Mouse (Mus musculus) CH12.LX (cell line): Measurements from ENCODE around the gene Cwc22. TPM values are rescaled to one million over a fixed set of nuclear protein-coding genes. Genes with fewer than 3 reads are reported as not detected.

Experiments
- DNase-seq: peaks from one replicate; pipeline ENCODE4 v3.0.0-alpha.2; 2013; ENCODE audit errors: extremely low read depth
- H3K27ac ChIP-seq: 2 replicates; pipeline ENCODE4 v1.5.1; 2012; ENCODE audit warnings: low read depth, mild to moderate bottlenecking, control low read depth, moderate library complexity; ENCODE audit not compliant: insufficient read depth
- H3K27me3 ChIP-seq: replicated peaks from 2 replicates; pipeline ENCODE3; 2012; ENCODE audit warnings: inconsistent platforms
- H3K36me3 ChIP-seq, 2 experiments: replicated peaks in 1 of 2; 2 replicates each; pipeline versions ENCODE3 to v1.6.1; 2012; ENCODE audit warnings: inconsistent platforms in 1 of 2, low read length in 1 of 2, mild to moderate bottlenecking in 1 of 2, mixed read lengths in 1 of 2, moderate library complexity in 1 of 2; ENCODE audit not compliant: control insufficient read depth in 1 of 2, insufficient read depth in 1 of 2
- H3K4me1 ChIP-seq, 2 experiments: 2 replicates each; pipeline ENCODE4 v1.6.1; 2012; ENCODE audit warnings: inconsistent platforms in 1 of 2, moderate library complexity in 1 of 2; ENCODE audit not compliant: insufficient read depth in 2 of 2, control insufficient read depth in 1 of 2
- H3K4me2 ChIP-seq: 2 replicates; pipeline ENCODE4 v1.6.1; 2012; ENCODE audit warnings: low read depth, mild to moderate bottlenecking, control low read depth; ENCODE audit not compliant: poor library complexity, insufficient read depth, severe bottlenecking
- H3K4me3 ChIP-seq, 3 experiments: fragments of 150-350 bp in 1 of 3; sonication (generic) in 1 of 3; replicated peaks in 1 of 3; 2 replicates each; pipeline versions ENCODE3 to v1.5.1; 2011 to 2012; ENCODE audit warnings: low read depth in 2 of 3, low read length in 2 of 3, mild to moderate bottlenecking in 2 of 3, moderate library complexity in 2 of 3, control low read depth in 1 of 3, improper control_type of control experiment in 1 of 3, inconsistent platforms in 1 of 3, mixed read lengths in 1 of 3; ENCODE audit not compliant: poor library complexity in 1 of 3
- H3K79me2 ChIP-seq: replicated peaks from 2 replicates; pipeline ENCODE4 v1.6.1; 2012; ENCODE audit warnings: mild to moderate bottlenecking, moderate library complexity; ENCODE audit not compliant: control insufficient read depth, poor library complexity, insufficient read depth, severe bottlenecking; ENCODE audit errors: extremely low read depth
- H3K9ac ChIP-seq: 2 replicates; pipeline ENCODE4 v1.6.1; 2012; ENCODE audit warnings: low read depth, mild to moderate bottlenecking, control low read depth, moderate library complexity; ENCODE audit not compliant: insufficient read depth
- H3K9me3 ChIP-seq: replicated peaks from 2 replicates; pipeline ENCODE3; 2012; ENCODE audit warnings: low read length, inconsistent platforms, mixed read lengths
- BHLHE40 ChIP-seq: IDR thresholded peaks from 2 replicates; pipeline ENCODE4 v1.6.1; 2011; ENCODE audit warnings: mild to moderate bottlenecking, low read depth, low read length, improper control_type of control experiment
- CHD1 ChIP-seq: IDR thresholded peaks from 2 replicates; pipeline ENCODE4 v1.6.1; 2012; ENCODE audit warnings: low read depth, low read length, improper control_type of control experiment, inconsistent platforms
- CHD2 ChIP-seq: IDR thresholded peaks from 2 replicates; pipeline ENCODE4 v1.6.1; 2011; ENCODE audit warnings: low read length, improper control_type of control experiment
- E2F4 ChIP-seq: IDR thresholded peaks from 2 replicates; pipeline ENCODE4 v1.6.1; 2011; ENCODE audit warnings: low read depth, low read length, improper control_type of control experiment; ENCODE audit not compliant: insufficient replicate concordance
- ELF1 ChIP-seq: IDR thresholded peaks from 2 replicates; pipeline ENCODE4 v1.6.1; 2014; ENCODE audit warnings: low read depth, mild to moderate bottlenecking, inconsistent platforms, low read length, improper control_type of control experiment
- ETS1 ChIP-seq: conservative IDR thresholded peaks from 2 replicates; pipeline ENCODE4 v1.6.1; 2012; ENCODE audit warnings: low read depth, mild to moderate bottlenecking, inconsistent platforms, low read length, improper control_type of control experiment, moderate library complexity
- IRF4 ChIP-seq: IDR thresholded peaks from 2 replicates; pipeline ENCODE4 v1.6.1; 2014; ENCODE audit warnings: low read depth, mild to moderate bottlenecking, inconsistent platforms, low read length, improper control_type of control experiment
- JUN ChIP-seq: IDR thresholded peaks from 2 replicates; pipeline ENCODE4 v1.6.1; 2011; ENCODE audit warnings: low read depth, mild to moderate bottlenecking, low read length, improper control_type of control experiment, moderate library complexity; ENCODE audit not compliant: insufficient read depth
- KAT2A ChIP-seq: IDR thresholded peaks from 2 replicates; pipeline ENCODE4 v1.6.1; 2012; ENCODE audit warnings: low read length, improper control_type of control experiment, inconsistent platforms; ENCODE audit not compliant: insufficient replicate concordance
- MAFK ChIP-seq: IDR thresholded peaks from 2 replicates; pipeline ENCODE4 v1.6.1; 2011; ENCODE audit warnings: low read length, improper control_type of control experiment; ENCODE audit not compliant: insufficient replicate concordance
- MAZ ChIP-seq: IDR thresholded peaks from 2 replicates; pipeline ENCODE4 v1.6.1; 2012; ENCODE audit warnings: low read depth, mild to moderate bottlenecking, inconsistent platforms, low read length, improper control_type of control experiment, moderate library complexity
- MEF2A ChIP-seq: IDR thresholded peaks from 2 replicates; pipeline ENCODE4 v1.6.1; 2014; ENCODE audit warnings: low read depth, mild to moderate bottlenecking, inconsistent platforms, low read length, improper control_type of control experiment, borderline replicate concordance
- MXI1 ChIP-seq: IDR thresholded peaks from 2 replicates; pipeline ENCODE4 v1.6.1; 2011; ENCODE audit warnings: mild to moderate bottlenecking, low read depth, low read length, improper control_type of control experiment
- MYC ChIP-seq: IDR thresholded peaks from 2 replicates; pipeline ENCODE4 v1.6.1; 2011; ENCODE audit warnings: low read depth, mild to moderate bottlenecking, improper control_type of control experiment, low read length
- NELFE ChIP-seq: IDR thresholded peaks from 2 replicates; pipeline ENCODE4 v1.6.1; 2011; ENCODE audit warnings: low read depth, low read length, improper control_type of control experiment
- PAX5 ChIP-seq: IDR thresholded peaks from 2 replicates; pipeline ENCODE4 v1.6.1; 2012; ENCODE audit warnings: low read length, inconsistent platforms, mixed read lengths
- POLR2A ChIP-seq: IDR thresholded peaks from 2 replicates; pipeline ENCODE4 v1.6.1; 2011; ENCODE audit warnings: low read depth, mild to moderate bottlenecking, improper control_type of control experiment, low read length
- POLR2AphosphoS2 ChIP-seq: IDR thresholded peaks from 2 replicates; pipeline ENCODE4 v1.6.1; 2011; ENCODE audit warnings: low read depth, low read length, improper control_type of control experiment
- RCOR1 ChIP-seq: conservative IDR thresholded peaks from 2 replicates; pipeline ENCODE4 v1.6.1; 2012; ENCODE audit warnings: low read depth, mild to moderate bottlenecking, inconsistent platforms, low read length, improper control_type of control experiment
- SIN3A ChIP-seq: IDR thresholded peaks from 2 replicates; pipeline ENCODE4 v1.6.1; 2012; ENCODE audit warnings: low read length, improper control_type of control experiment, inconsistent platforms
- SMC3 ChIP-seq: IDR thresholded peaks from 2 replicates; pipeline ENCODE4 v1.6.1; 2011; ENCODE audit warnings: low read depth, low read length, improper control_type of control experiment
- TBP ChIP-seq: conservative IDR thresholded peaks from 2 replicates; pipeline ENCODE4 v1.6.1; 2011; ENCODE audit warnings: low read depth, low read length, improper control_type of control experiment
- ZC3H11A ChIP-seq: IDR thresholded peaks from 2 replicates; pipeline ENCODE4 v1.6.1; 2012; ENCODE audit warnings: low read depth, mild to moderate bottlenecking, inconsistent platforms, low read length, improper control_type of control experiment
- ZMIZ1 ChIP-seq: IDR thresholded peaks from 2 replicates; pipeline ENCODE4 v1.6.1; 2012; ENCODE audit warnings: low read depth, mild to moderate bottlenecking, inconsistent platforms, low read length, improper control_type of control experiment
- dilution Hi-C: fragments of 300-500 bp; cut with MboI; formaldehyde crosslinking; loops from 2 replicates; pipeline ENCODE4 v1.14.3; 2020; ENCODE audit warnings: low sequenced_read_pairs; ENCODE audit not compliant: extremely low pct_unique_long_range_greater_than_20kb, extremely low pct_ligation_motif_present
- in situ Hi-C: fragments of 300-500 bp; cut with MboI; formaldehyde crosslinking; loops from 3 replicates; pipeline ENCODE4 v1.14.3; 2019; ENCODE audit warnings: low sequenced_read_pairs, low pct_ligation_motif_present, low pct_unique_long_range_greater_than_20kb, mixed read lengths
- polyA plus RNA-seq: library from polyadenylated mRNA; unstranded; fragments of >175 nt; gene quantifications from 2 replicates; pipeline ENCODE4 v1.2.1, GENCODE M21; 2012; ENCODE audit warnings: low read depth; ENCODE audit not compliant: insufficient read length
- total RNA-seq, 2 experiments: library from RNA; depleted of rRNA; stranded (reverse); fragments of 300-350 nt in 1 of 2; fragments of >200 nt in 1 of 2; gene quantifications; 2 replicates each; pipeline ENCODE4 v1.2.3; 2012 to 2014

The Cwc22 gene
- total and polyA plus RNA-seq, 3 experiments, result 51.3 to 74.5 (median 53.2) TPM

- Histone ChIP-seq H3K79me2 (no peaks in the 10 kb centered on the region), H3K4me1 (no peaks in the 10 kb centered on the region), H3K4me3 (no peak overlapping the region), H3K36me3 (peaks cover 51 to 73% of the 10 kb centered on the region in 2 experiments), H3K4me2 (no peak overlapping the region), H3K27ac (no peak overlapping the region), H3K9ac (no peak overlapping the region), H3K27me3 (no peaks in the 10 kb centered on the region), H3K9me3 (no peaks in the 10 kb centered on the region)
- in situ Hi-C loops (no loop called here), dilution Hi-C loops (no loop called here)
- TF ChIP-seq BHLHE40, result no peak
- TF ChIP-seq RCOR1, result no peak
- no peak for TF ChIP-seq IRF4
- TF ChIP-seq MXI1, result no peak
- no peak for TF ChIP-seq E2F4
- TF ChIP-seq ZC3H11A, result no peak
- TF ChIP-seq TBP, result no peak
- TF ChIP-seq ETS1, result no peak
- TF ChIP-seq MYC, result no peak
- TF ChIP-seq JUN, result no peak
- TF ChIP-seq NELFE, result no peak
- no peak for TF ChIP-seq ELF1
- no peak for TF ChIP-seq ZMIZ1
- no peak for TF ChIP-seq MAFK
- TF ChIP-seq POLR2AphosphoS2, result no peak
- TF ChIP-seq MAZ, result no peak
- no peak for TF ChIP-seq CHD2
- TF ChIP-seq KAT2A, result no peak
- TF ChIP-seq SMC3, result no peak
- DNase-seq, result no peak
Measured at GRCm38 (mm10) chr2:77913628-77914027, 32.5 kb downstream of the Cwc22 start.

GRCm38 (mm10) chr2:77912197-77912596 lies 34.0 kb downstream of the Cwc22 start:
- no peak overlapping the region for H3K27ac ChIP-seq
- dilution Hi-C loops (no loop called here), in situ Hi-C loops (no loop called here)
- H3K79me2 ChIP-seq, result no peaks in the 10 kb centered on the region
- no peak for DNase-seq
- H3K4me1 ChIP-seq, result no peaks in the 10 kb centered on the region
- no peak overlapping the region for H3K9ac ChIP-seq
- no peaks in the 10 kb centered on the region for H3K9me3 ChIP-seq
- peaks cover 46 to 71% of the 10 kb centered on the region in 2 experiments for H3K36me3 ChIP-seq
- TF ChIP-seq CHD2 (no peak), PAX5 (no peak), SIN3A (no peak), MEF2A (no peak), CHD1 (no peak), SMC3 (no peak), POLR2A (no peak), MAFK (no peak)
- no peak overlapping the region for H3K4me3 ChIP-seq
- H3K4me2 ChIP-seq, result no peak overlapping the region
- H3K27me3 ChIP-seq, result no peaks in the 10 kb centered on the region
